Mouse (Mus musculus) testis, adult 2 months (tissue): ENCODE measurements at regions not wholly inside any gene's neighbourhood (a gene's known extent, or its start where the extent isn't known, plus 50 kb on each side); places are given as distances from the start of the nearest gene placed in this dataset.

ENCODE experiments used
- H3K27ac ChIP-seq: fragments of 200-500 bp; 2 replicates; pipeline ENCODE4 v1.5.1; 2012; ENCODE audit warnings: low read depth, low read length; ENCODE audit not compliant: control insufficient read depth, insufficient read depth
- H3K27me3 ChIP-seq: fragments of 200-500 bp; 2 replicates; pipeline ENCODE4 v1.6.1; 2012; ENCODE audit warnings: mild to moderate bottlenecking, low read length, moderate library complexity; ENCODE audit not compliant: control insufficient read depth, insufficient read depth
- H3K36me3 ChIP-seq: fragments of 200-500 bp; 2 replicates; pipeline ENCODE4 v1.6.1; 2012; ENCODE audit warnings: mild to moderate bottlenecking, low read length; ENCODE audit not compliant: control insufficient read depth, insufficient read depth
- H3K4me1 ChIP-seq: fragments of 200-500 bp; 2 replicates; pipeline ENCODE4 v1.6.1; 2012; ENCODE audit warnings: low read length; ENCODE audit not compliant: control insufficient read depth, insufficient read depth
- H3K4me3 ChIP-seq: fragments of 200-500 bp; 2 replicates; pipeline ENCODE4 v1.5.1; 2012; ENCODE audit warnings: low read depth, mild to moderate bottlenecking, low read length, moderate library complexity, mixed read lengths; ENCODE audit not compliant: control insufficient read depth
- CTCF ChIP-seq: fragments of 200-500 bp; IDR thresholded peaks from 2 replicates; pipeline ENCODE4 v1.5.1; 2012; ENCODE audit warnings: low read depth, mild to moderate bottlenecking, inconsistent platforms, low read length, moderate library complexity; ENCODE audit not compliant: control insufficient read depth, insufficient read depth, insufficient replicate concordance
- POLR2A ChIP-seq: fragments of 200-500 bp; IDR thresholded peaks from 2 replicates; pipeline ENCODE4 v1.6.1; 2012; ENCODE audit warnings: low read depth, mild to moderate bottlenecking, inconsistent platforms, low read length, moderate library complexity; ENCODE audit not compliant: control insufficient read depth

DNA sequence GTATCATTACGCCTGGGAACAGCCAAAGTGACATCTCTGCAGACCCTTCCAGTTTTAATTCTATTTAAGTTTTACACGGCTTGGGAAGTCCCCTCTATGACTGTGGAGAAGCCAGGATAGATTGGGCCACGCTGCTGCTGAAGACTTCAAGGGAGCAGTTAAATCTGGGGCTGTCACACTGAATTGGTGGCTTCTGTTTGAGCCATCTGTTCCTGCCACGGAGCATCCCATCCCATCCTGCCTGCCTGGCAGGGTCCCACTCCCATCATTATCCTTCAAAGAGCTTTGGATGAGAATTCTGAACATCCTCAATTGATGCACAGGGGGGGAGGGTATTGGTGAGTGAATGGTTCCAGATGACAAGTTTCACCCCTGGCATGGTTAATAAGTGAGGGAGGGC is 154.4 kb upstream of the Plpp4 start:
- Histone ChIP-seq H3K4me3 (no peak overlapping the region), H3K27me3 (no peaks in the 10 kb centered on the region), H3K36me3 (no peaks in the 10 kb centered on the region), H3K4me1 (peaks cover 3% of the 10 kb centered on the region; the same call in 1 of the 2 replicates), H3K27ac (no peak overlapping the region)
- no peak for TF ChIP-seq CTCF
- no peak for TF ChIP-seq POLR2A

DNA sequence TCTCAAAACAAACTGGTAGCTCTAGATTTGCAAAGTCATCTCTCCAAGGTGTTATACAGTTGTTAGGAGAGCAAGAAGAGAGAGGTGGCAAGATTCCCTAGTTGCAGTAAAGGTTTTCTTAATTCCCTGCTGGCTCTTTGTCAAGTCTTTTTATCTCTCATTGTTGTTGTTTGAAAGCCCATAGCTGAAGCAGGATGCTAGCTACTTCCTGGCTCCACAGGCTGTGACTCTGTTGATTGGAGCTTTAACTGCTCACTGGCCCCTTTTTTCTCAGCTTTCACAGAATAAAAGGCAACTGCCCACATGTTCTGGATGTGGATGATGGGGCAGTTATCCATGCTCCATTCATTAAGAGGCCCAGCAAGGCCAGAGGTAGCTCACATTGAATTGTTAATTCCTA is 122.7 kb upstream of the Plpp4 start:
- Histone ChIP-seq H3K27me3 (no peaks in the 10 kb centered on the region), H3K27ac (no peak overlapping the region), H3K4me1 (no peaks in the 10 kb centered on the region), H3K4me3 (no peak overlapping the region), H3K36me3 (no peaks in the 10 kb centered on the region)
- TF ChIP-seq POLR2A = no peak
- no peak for TF ChIP-seq CTCF

- no peaks in the 10 kb centered on the region for H3K27me3 ChIP-seq
- no peaks in the 10 kb centered on the region for H3K36me3 ChIP-seq
- H3K27ac ChIP-seq = no peak overlapping the region
- TF ChIP-seq CTCF (no peak), POLR2A (no peak)
- H3K4me3 ChIP-seq = no peak overlapping the region
- no peaks in the 10 kb centered on the region for H3K4me1 ChIP-seq
Observed at GRCm38 (mm10) chr7:129134661-129135215, 122.1 kb upstream of the Plpp4 start.

- Histone ChIP-seq H3K27ac (no peak overlapping the region), H3K36me3 (no peaks in the 10 kb centered on the region), H3K27me3 (no peaks in the 10 kb centered on the region), H3K4me3 (no peak overlapping the region), H3K4me1 (no peaks in the 10 kb centered on the region)
- TF ChIP-seq POLR2A = no peak
- TF ChIP-seq CTCF = no peak
Observed at GRCm38 (mm10) chr7:129137303-129137990, 119.4 kb upstream of the Plpp4 start.

GRCm38 (mm10) chr7:129141942-129142598 is 114.8 kb upstream of the Plpp4 start:
- no peak overlapping the region for H3K4me3 ChIP-seq
- no peak overlapping the region for H3K27ac ChIP-seq
- TF ChIP-seq CTCF = no peak
- no peak for TF ChIP-seq POLR2A

GRCm38 (mm10) chr7:129142599-129142949 is 114.3 kb upstream of the Plpp4 start:
- no peak overlapping the region for H3K27ac ChIP-seq
- H3K36me3 ChIP-seq = no peaks in the 10 kb centered on the region
- no peak overlapping the region for H3K4me3 ChIP-seq
- no peaks in the 10 kb centered on the region for H3K27me3 ChIP-seq
- no peaks in the 10 kb centered on the region for H3K4me1 ChIP-seq
- TF ChIP-seq POLR2A = no peak
- no peak for TF ChIP-seq CTCF

More at GRCm38 (mm10) chr7:129141942-129142598, 114.8 kb upstream of the Plpp4 start:
- H3K4me1 ChIP-seq = no peaks in the 10 kb centered on the region
- no peaks in the 10 kb centered on the region for H3K36me3 ChIP-seq
- no peaks in the 10 kb centered on the region for H3K27me3 ChIP-seq

GRCm38 (mm10) chr7:129155577-129155976 is 101.3 kb upstream of the Plpp4 start:
- Histone ChIP-seq H3K36me3 (no peaks in the 10 kb centered on the region), H3K27me3 (no peaks in the 10 kb centered on the region), H3K27ac (no peak overlapping the region), H3K4me3 (no peak overlapping the region), H3K4me1 (no peaks in the 10 kb centered on the region)
- TF ChIP-seq POLR2A = no peak
- TF ChIP-seq CTCF = no peak
